Mouse (Mus musculus): ENCODE measurements around the gene Smagp.

The Smagp gene

GRCm38 (mm10) chr15:100665411-100666218 lies 28.9 kb upstream of the Smagp start:
- DNase-seq, result no peak

- DNase-seq, result no peak
Observed at GRCm38 (mm10) chr15:100664813-100665274, 28.1 kb upstream of the Smagp start.

GRCm38 (mm10) chr15:100660805-100661204 lies 24.1 kb upstream of the Smagp start:
- DNase-seq, result no peak

- DNase-seq, result peak; percentile 23
Observed at GRCm38 (mm10) chr15:100660306-100660705, 23.6 kb upstream of the Smagp start.

GRCm38 (mm10) chr15:100655201-100655600 lies 18.5 kb upstream of the Smagp start:
- no peak for DNase-seq

- DNase-seq, result no peak
Observed at GRCm38 (mm10) chr15:100654271-100654670, 17.5 kb upstream of the Smagp start.

- no peak for DNase-seq
Observed at GRCm38 (mm10) chr15:100651610-100652009, 14.9 kb upstream of the Smagp start.

GRCm38 (mm10) chr15:100650111-100650510 lies 13.4 kb upstream of the Smagp start:
- peak; percentile 25 for DNase-seq

GRCm38 (mm10) chr15:100646161-100646560 lies 9.4 kb upstream of the Smagp start:
- peak; percentile 54 for DNase-seq

GRCm38 (mm10) chr15:100642451-100642850 lies 5.7 kb upstream of the Smagp start:
- no peak for DNase-seq

GRCm38 (mm10) chr15:100641226-100641810 lies 4.6 kb upstream of the Smagp start:
- no peak for DNase-seq

- no peak for DNase-seq
Observed at GRCm38 (mm10) chr15:100639972-100640750, 3.4 kb upstream of the Smagp start.

- DNase-seq, result no peak
Observed at GRCm38 (mm10) chr15:100637661-100638060, 921 bp upstream of the Smagp start.

- DNase-seq, result no peak
Observed at GRCm38 (mm10) chr15:100635851-100636645, 692 bp downstream of the Smagp start.

- no peak for DNase-seq
Observed at GRCm38 (mm10) chr15:100635239-100635638, 1.5 kb downstream of the Smagp start.

- no peak for DNase-seq
Observed at GRCm38 (mm10) chr15:100633341-100633740, 3.4 kb downstream of the Smagp start.

- DNase-seq, result no peak
Observed at GRCm38 (mm10) chr15:100632323-100632722, 4.4 kb downstream of the Smagp start.

- no peak for DNase-seq
Observed at GRCm38 (mm10) chr15:100631454-100632170, 5.1 kb downstream of the Smagp start.

GRCm38 (mm10) chr15:100630126-100630525 lies 6.6 kb downstream of the Smagp start:
- no peak for DNase-seq

GRCm38 (mm10) chr15:100628797-100629196 lies 7.9 kb downstream of the Smagp start:
- no peak for DNase-seq

GRCm38 (mm10) chr15:100627774-100628370 lies 8.9 kb downstream of the Smagp start:
- no peak for DNase-seq

- no peak for DNase-seq
Observed at GRCm38 (mm10) chr15:100627287-100627686, 9.5 kb downstream of the Smagp start.
